Mouse (Mus musculus) limb, embryonic 13.5 days (tissue): ENCODE results near the gene Zfp644. TPM values are rescaled to one million over a fixed set of nuclear protein-coding genes. Genes with fewer than 3 reads are reported as not detected.

ENCODE experiments used
- ATAC-seq: fragments of 200-750 bp; cut with Nextera tagmentation; 2 replicates; pipeline ENCODE4 v1.8.0; 2017; ENCODE audit warnings: low read depth, moderate number of reproducible peaks, moderate TSS enrichment; ENCODE audit not compliant: low FRiP score
- H3K27ac ChIP-seq: fragments of 300-500 bp; sonication (generic); 2 replicates; pipeline ENCODE4 v1.5.1; 2015; ENCODE audit warnings: inconsistent platforms, mild to moderate bottlenecking, moderate library complexity
- H3K27me3 ChIP-seq: fragments of 300-500 bp; sonication (generic); 2 replicates; pipeline ENCODE4 v1.6.1; 2015; ENCODE audit warnings: mild to moderate bottlenecking, inconsistent platforms
- H3K36me3 ChIP-seq: fragments of 300-500 bp; sonication (generic); 2 replicates; pipeline ENCODE4 v1.6.1; 2015; ENCODE audit warnings: inconsistent platforms, mild to moderate bottlenecking, moderate library complexity
- H3K4me1 ChIP-seq: fragments of 300-500 bp; sonication (generic); 2 replicates; pipeline ENCODE4 v1.6.1; 2015; ENCODE audit warnings: inconsistent platforms
- H3K4me2 ChIP-seq: fragments of 300-500 bp; sonication (generic); replicated peaks from 2 replicates; pipeline ENCODE4 v1.6.1; 2015; ENCODE audit warnings: inconsistent platforms, mild to moderate bottlenecking, moderate library complexity
- H3K4me3 ChIP-seq: fragments of 300-500 bp; sonication (generic); 2 replicates; pipeline ENCODE4 v1.5.1; 2015; ENCODE audit warnings: moderate library complexity, mild to moderate bottlenecking, inconsistent platforms
- H3K9ac ChIP-seq: fragments of 300-500 bp; sonication (generic); 2 replicates; pipeline ENCODE4 v1.6.1; 2015; ENCODE audit warnings: mild to moderate bottlenecking, inconsistent platforms
- H3K9me3 ChIP-seq: fragments of 300-500 bp; sonication (generic); 2 replicates; pipeline ENCODE4 v1.6.1; 2016; ENCODE audit warnings: inconsistent platforms
- WGBS: fragments of 180-500 bp; shearing (Covaris S2); methylation state at CpG from one replicate; pipeline ENCODE4 v1.1.7; 2015; 5-methylcytosine and 5-hydroxymethylcytosine counted together
- polyA plus RNA-seq: library from polyadenylated mRNA; unstranded; fragments of >200 nt; fragmentation: Nextera tagmentation; extraction: Ambion mirVana; gene quantifications from 2 replicates; pipeline ENCODE4 v1.2.1, GENCODE M21; 2015

Zfp644 gene
- polyA plus RNA-seq, 1 experiment from 2014 or later, result 80.6 TPM

DNA sequence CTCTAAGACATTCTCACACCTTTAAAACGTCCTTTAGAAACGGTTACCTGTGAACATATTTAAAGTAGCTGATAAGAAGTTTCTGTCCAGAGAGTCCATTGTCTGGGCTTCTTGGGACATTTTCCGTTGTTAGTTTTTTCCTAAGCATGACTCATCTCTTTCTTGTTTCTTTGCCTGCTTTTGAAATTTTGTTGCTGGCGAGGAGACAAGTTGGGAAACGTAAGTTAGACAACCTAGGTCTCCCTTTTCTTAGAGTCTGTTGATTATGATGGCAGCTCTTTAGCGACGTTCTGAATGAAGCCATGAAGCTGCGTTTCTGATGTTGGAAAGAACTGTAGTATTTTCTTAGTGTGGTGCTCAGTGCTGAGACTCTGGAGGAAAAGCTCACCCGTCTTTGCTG is 108.1 kb downstream of the Zfp644 start:
- WGBS, result 91% methylated on average over 9 of the region's 9 CpGs
- H3K9ac ChIP-seq, result no peak overlapping the region
- no peak overlapping the region for H3K4me2 ChIP-seq
- no peak overlapping the region for H3K27ac ChIP-seq
- ATAC-seq, result no peak
- H3K36me3 ChIP-seq, result peaks cover 33% of the 10 kb centered on the region
- H3K4me3 ChIP-seq, result no peak overlapping the region
- H3K27me3 ChIP-seq, result no peaks in the 10 kb centered on the region
- no peaks in the 10 kb centered on the region; the same call in 1 of the 2 replicates for H3K9me3 ChIP-seq
- no peaks in the 10 kb centered on the region for H3K4me1 ChIP-seq

DNA sequence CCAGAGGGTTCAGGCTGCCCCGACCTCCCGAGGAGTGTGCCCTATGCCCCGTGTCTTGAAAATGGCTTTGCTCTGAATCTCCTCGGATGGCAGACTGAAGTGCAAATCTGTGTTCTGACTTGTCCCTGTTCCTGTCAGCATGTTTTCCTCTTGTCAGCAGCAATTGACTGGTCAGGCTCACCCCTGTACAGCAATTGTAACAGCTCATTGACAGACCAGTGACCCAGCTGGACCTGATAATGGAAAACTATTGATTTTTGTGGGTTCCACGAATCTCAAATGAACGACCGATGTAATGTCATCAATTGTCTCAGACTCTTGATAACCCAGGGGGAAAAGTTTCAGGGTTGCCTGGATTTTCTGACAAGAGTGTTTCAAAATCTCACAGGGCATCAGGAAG is 116.1 kb downstream of the Zfp644 start:
- H3K27me3 ChIP-seq, result peaks cover 21% of the 10 kb centered on the region
- no peaks in the 10 kb centered on the region for H3K9me3 ChIP-seq
- H3K4me3 ChIP-seq, result no peak overlapping the region
- no peak overlapping the region for H3K9ac ChIP-seq
- no peaks in the 10 kb centered on the region for H3K36me3 ChIP-seq
- no peak overlapping the region for H3K4me2 ChIP-seq
- H3K27ac ChIP-seq, result no peak overlapping the region
- H3K4me1 ChIP-seq, result no peaks in the 10 kb centered on the region
- 85% methylated on average over 7 of the region's 7 CpGs for WGBS
- ATAC-seq, result no peak

DNA sequence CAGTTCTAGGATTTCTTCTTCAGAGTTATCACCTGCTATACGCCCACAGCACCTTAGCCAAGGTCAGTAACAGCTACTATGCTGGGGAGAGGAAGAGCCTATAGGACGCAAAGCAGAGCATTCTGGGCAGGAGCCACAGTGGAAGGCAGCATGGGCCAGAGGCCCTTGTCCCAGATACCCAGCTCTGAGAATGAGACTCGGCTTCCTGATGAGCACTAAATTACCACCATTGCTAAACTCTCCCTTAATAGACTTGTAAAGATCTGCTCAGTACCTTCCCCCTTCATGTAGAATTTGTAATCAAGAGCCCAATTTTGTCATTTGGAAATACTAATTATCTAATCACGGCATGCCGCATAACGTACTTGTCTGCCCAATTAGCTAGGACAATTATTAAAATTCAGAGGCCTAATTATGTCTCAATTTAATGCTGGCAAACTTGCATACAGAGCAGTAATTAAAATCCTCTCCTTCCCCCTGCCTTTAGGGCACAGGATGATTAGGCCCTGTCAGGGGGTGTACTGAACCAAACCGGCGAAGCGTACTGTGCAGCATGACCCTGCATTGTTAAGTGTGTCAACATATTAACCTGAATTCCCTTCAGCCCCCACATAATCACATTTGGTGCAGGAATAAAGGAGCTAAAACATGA is 119.7 kb downstream of the Zfp644 start:
- Histone ChIP-seq H3K9ac (no peak overlapping the region), H3K9me3 (no peaks in the 10 kb centered on the region), H3K4me1 (peaks cover 7% of the 10 kb centered on the region), H3K27me3 (peaks cover 55% of the 10 kb centered on the region), H3K4me3 (no peak overlapping the region), H3K27ac (no peak overlapping the region), H3K4me2 (no peak overlapping the region), H3K36me3 (no peaks in the 10 kb centered on the region)
- 45% methylated on average over 9 of the region's 9 CpGs for WGBS
- no peak for ATAC-seq

DNA sequence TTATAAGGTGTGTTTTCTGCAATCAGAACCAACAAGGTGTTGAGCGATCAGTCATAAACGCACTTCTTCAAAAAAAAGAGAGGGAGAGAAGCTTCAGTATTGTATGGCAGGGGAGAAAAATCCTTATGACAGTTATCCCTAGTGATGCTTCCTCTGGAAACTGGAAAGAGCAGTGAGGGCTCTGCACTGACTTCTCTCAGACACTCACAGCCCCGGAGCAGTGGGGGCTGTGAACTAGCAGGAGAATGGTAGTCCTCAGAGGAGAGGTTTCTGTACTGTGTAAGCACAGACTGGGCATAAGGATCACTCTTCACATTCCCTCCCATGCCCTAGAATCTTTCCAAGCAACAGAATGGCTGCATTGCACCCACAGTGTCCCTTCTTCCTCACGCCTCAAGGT is 122.0 kb downstream of the Zfp644 start:
- no peak overlapping the region for H3K27ac ChIP-seq
- H3K9ac ChIP-seq, result no peak overlapping the region
- H3K4me1 ChIP-seq, result peaks cover 7% of the 10 kb centered on the region
- 25% methylated on average over 4 of the region's 4 CpGs for WGBS
- no peaks in the 10 kb centered on the region for H3K9me3 ChIP-seq
- H3K4me2 ChIP-seq, result peak overlapping the region; percentile 98
- H3K27me3 ChIP-seq, result peaks cover 67% of the 10 kb centered on the region
- no peaks in the 10 kb centered on the region for H3K36me3 ChIP-seq
- peak overlapping the region; percentile 61; the same call in 1 of the 2 replicates for H3K4me3 ChIP-seq
- no peak for ATAC-seq

DNA sequence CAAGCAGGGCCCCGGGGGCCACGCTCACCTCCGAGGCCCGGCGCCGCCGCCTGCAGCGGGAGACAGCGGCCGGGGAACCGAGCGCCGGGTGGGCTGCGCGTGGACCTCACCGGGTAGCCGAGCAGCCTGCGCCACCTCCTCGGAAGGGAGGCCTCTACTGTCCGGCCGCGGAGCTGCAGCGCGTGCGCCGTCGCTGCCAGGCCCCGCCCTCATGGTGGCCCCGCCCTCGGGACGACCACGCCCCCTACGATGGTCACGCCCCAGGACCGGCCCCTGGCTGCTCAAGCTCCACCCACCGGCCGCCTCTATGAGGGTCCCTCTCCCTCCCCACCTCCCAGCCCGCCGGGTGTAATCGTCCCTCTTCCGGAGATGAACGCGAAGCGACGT is 122.5 kb downstream of the Zfp644 start:
- H3K27me3 ChIP-seq, result peaks cover 72% of the 10 kb centered on the region
- H3K9me3 ChIP-seq, result no peaks in the 10 kb centered on the region
- ATAC-seq, result peak; percentile 93
- peak overlapping the region; percentile 69 for H3K9ac ChIP-seq
- no peak overlapping the region for H3K27ac ChIP-seq
- peaks cover 7% of the 10 kb centered on the region for H3K4me1 ChIP-seq
- peak overlapping the region; percentile 98 for H3K4me2 ChIP-seq
- under 1% methylated on average over 41 of the region's 45 CpGs for WGBS
- no peaks in the 10 kb centered on the region for H3K36me3 ChIP-seq
- peak overlapping the region; percentile 61 for H3K4me3 ChIP-seq

DNA sequence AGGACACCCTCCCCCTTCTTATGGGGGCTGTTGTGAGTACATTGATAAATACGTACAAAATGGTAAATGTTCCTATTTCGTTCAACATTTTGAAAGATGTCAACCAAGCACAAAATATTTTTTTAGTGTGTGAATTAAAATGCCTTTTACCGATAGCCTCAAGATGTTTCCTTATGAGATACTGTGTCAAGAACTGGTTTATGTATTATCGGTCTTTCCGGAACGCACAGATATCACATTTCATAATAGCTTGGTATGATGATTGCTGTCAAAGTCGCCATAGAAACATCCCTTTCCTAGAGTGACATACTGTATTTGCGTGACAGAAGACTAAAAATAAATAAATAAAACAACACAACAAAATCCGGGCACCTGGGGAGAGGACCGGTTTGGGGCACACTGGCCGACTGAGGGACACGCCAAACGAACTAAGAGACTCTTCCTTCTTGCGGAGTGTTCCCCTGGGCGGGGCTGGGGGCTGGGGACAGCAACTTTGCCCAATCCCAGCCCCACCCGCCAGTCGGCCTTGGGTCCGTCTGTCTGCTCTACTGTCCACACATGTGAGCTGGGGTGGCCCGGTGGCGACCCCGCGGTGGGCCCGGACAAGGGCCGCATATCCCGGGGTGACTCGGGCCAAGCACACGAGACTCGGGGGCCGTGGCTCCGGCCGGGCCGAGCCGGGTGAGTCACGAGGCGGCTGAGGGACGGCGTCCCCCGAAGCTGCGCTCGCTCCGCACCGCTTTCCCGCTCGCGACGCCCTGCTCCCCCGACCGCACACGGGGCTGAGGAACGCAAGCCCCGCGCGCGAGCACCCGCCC is 123.1 kb downstream of the Zfp644 start:
- no peaks in the 10 kb centered on the region for H3K36me3 ChIP-seq
- peak overlapping the region; percentile 69 for H3K9ac ChIP-seq
- peaks cover 77% of the 10 kb centered on the region for H3K27me3 ChIP-seq
- H3K9me3 ChIP-seq, result no peaks in the 10 kb centered on the region
- ATAC-seq, result peak; percentile 74; the same call in 1 of the 2 replicates
- H3K27ac ChIP-seq, result no peak overlapping the region
- H3K4me2 ChIP-seq, result peak overlapping the region; percentile 98
- H3K4me3 ChIP-seq, result peak overlapping the region; percentile 61
- peaks cover 7% of the 10 kb centered on the region for H3K4me1 ChIP-seq
- WGBS, result 5% methylated on average over 55 of the region's 55 CpGs

Other genes with a start within 250 kb of the Zfp644 start
- not detected in 2 replicates for gene Barhl2, start 239.1 kb downstream of the Zfp644 start, polyA plus RNA-seq
- gene Gm17304, start 88.2 kb downstream of the Zfp644 start, polyA plus RNA-seq, result not detected in 2 replicates
- 2.5 and 3.3 TPM in 2 replicates for gene Hfm1, start 229.0 kb upstream of the Zfp644 start, polyA plus RNA-seq